Mouse (Mus musculus): ENCODE measurements around the gene Aars. TPM values are rescaled to one million over a fixed set of nuclear protein-coding genes. Genes with fewer than 3 reads are reported as not detected.
"Not testable (repeated sequence)": the region's sequence is repeated elsewhere in the genome, so short reads cannot be mapped to it uniquely, and the experiment has no call there.

Aars gene
- polyA plus RNA-seq, 1 experiment from 2014 or later = 54.5 TPM

GRCm38 (mm10) chr8:111081580-111082258, 48.8 kb downstream of the Aars start:
- H3K27ac ChIP-seq = no peak overlapping the region
- H3K4me3 ChIP-seq = no peak overlapping the region
- no peaks in the 10 kb centered on the region for H3K27me3 ChIP-seq
- H3K9ac ChIP-seq = no peak overlapping the region; the same call in 1 of the 2 replicates
- no peaks in the 10 kb centered on the region for H3K36me3 ChIP-seq
- no peaks in the 10 kb centered on the region; the same call in 1 of the 2 replicates for H3K4me1 ChIP-seq
- no peaks in the 10 kb centered on the region for H3K9me3 ChIP-seq
- no peak overlapping the region for H3K4me2 ChIP-seq (replicated peaks)
- no peak for ATAC-seq (ENCODE audit: low FRiP score, low read depth)
- 46% methylated on average over 12 of the region's 12 CpGs for WGBS

- not testable (repeated sequence) for H3K9me3 ChIP-seq; H3K36me3 ChIP-seq; H3K4me2 ChIP-seq (replicated peaks); H3K9ac ChIP-seq; H3K4me3 ChIP-seq; H3K27me3 ChIP-seq; H3K4me1 ChIP-seq; H3K27ac ChIP-seq; ATAC-seq (ENCODE audit: low FRiP score, low read depth)
- 87% methylated on average over 5 of the region's 5 CpGs for WGBS
Observed at GRCm38 (mm10) chr8:111083936-111084335, 51.0 kb downstream of the Aars start.

GRCm38 (mm10) chr8:111090126-111090525, 57.2 kb downstream of the Aars start:
- Histone ChIP-seq H3K27me3 (no peaks in the 10 kb centered on the region), H3K4me1 (no peaks in the 10 kb centered on the region), H3K4me2 (replicated peaks) (no peak overlapping the region), H3K4me3 (no peak overlapping the region), H3K9ac (no peak overlapping the region), H3K27ac (no peak overlapping the region), H3K36me3 (no peaks in the 10 kb centered on the region), H3K9me3 (no peaks in the 10 kb centered on the region)
- no peak for ATAC-seq (ENCODE audit: low FRiP score, low read depth)
- WGBS = 5% methylated on average over 2 of the region's 2 CpGs

- Histone ChIP-seq H3K9ac (no peak overlapping the region), H3K27me3 (no peaks in the 10 kb centered on the region), H3K4me2 (replicated peaks) (no peak overlapping the region), H3K36me3 (no peaks in the 10 kb centered on the region), H3K4me3 (no peak overlapping the region), H3K27ac (no peak overlapping the region), H3K9me3 (no peaks in the 10 kb centered on the region), H3K4me1 (peaks cover 7% of the 10 kb centered on the region)
- ATAC-seq (ENCODE audit: low FRiP score, low read depth) = no peak
- WGBS = 80% methylated on average over 7 of the region's 7 CpGs
Observed at GRCm38 (mm10) chr8:111091706-111092105, 58.8 kb downstream of the Aars start.

- H3K9me3 ChIP-seq; ATAC-seq (ENCODE audit: low FRiP score, low read depth); H3K36me3 ChIP-seq; H3K4me1 ChIP-seq; H3K9ac ChIP-seq; H3K4me3 ChIP-seq; H3K27ac ChIP-seq; H3K27me3 ChIP-seq; H3K4me2 ChIP-seq (replicated peaks): not testable (repeated sequence)
- WGBS = 89% methylated on average over 5 of the region's 6 CpGs
Observed at GRCm38 (mm10) chr8:111092326-111092725, 59.4 kb downstream of the Aars start, which contains the start of gene Clec18a. TSS of gene Clec18a (minus strand) at chr8:111092426.

- Histone ChIP-seq H3K4me3 (peak within 1 kb of the TSS; percentile 63), H3K4me1 (peaks cover 7% of the 10 kb centered on the region), H3K9ac (peak within 1 kb of the TSS; percentile 76), H3K9me3 (no peaks in the 10 kb centered on the region), H3K27me3 (no peaks in the 10 kb centered on the region), H3K4me2 (replicated peaks) (peak within 1 kb of the TSS; percentile 83), H3K27ac (no peak within 1 kb of the TSS; the same call in 1 of the 2 replicates), H3K36me3 (no peaks in the 10 kb centered on the region)
- 7% methylated on average over 51 of the region's 72 CpGs for WGBS
- ATAC-seq (ENCODE audit: low FRiP score, low read depth) = peak; percentile 93; the same call in 1 of the 2 replicates
Observed at GRCm38 (mm10) chr8:111093865-111094718, 61.1 kb downstream of the Aars start, which contains the start of gene Pdpr. TSS of gene Pdpr (plus strand) at chr8:111094630.

GRCm38 (mm10) chr8:111094719-111095302, 61.9 kb downstream of the Aars start:
- H3K4me1 ChIP-seq, H3K27ac ChIP-seq, H3K9me3 ChIP-seq, H3K27me3 ChIP-seq, H3K36me3 ChIP-seq: not testable (repeated sequence)
- H3K4me3 ChIP-seq = peak overlapping the region; percentile 63
- H3K4me2 ChIP-seq (replicated peaks) = peak overlapping the region; percentile 83
- 1% methylated on average over 69 of the region's 69 CpGs for WGBS
- H3K9ac ChIP-seq = peak overlapping the region; percentile 76
- ATAC-seq (ENCODE audit: low FRiP score, low read depth) = peak; percentile 45

Small RNA genes lying within 50 kb of the gene (microRNA-seq; reads per million reads assigned to microRNA genes)
- not detected for gene Gm24103
- 0.52 reads per million for gene Mir3473d

Other genes starting within 250 kb of the Aars start
- gene Il34, start 227.2 kb upstream of the Aars start, polyA plus RNA-seq (2015; fragmentation: Nextera tagmentation; extraction: Ambion mirVana) = 0.29 and 1.1 TPM in 2 replicates
- gene Cog4, start 186.5 kb upstream of the Aars start, polyA plus RNA-seq (2015; fragmentation: Nextera tagmentation; extraction: Ambion mirVana) = 80.8 and 86.4 TPM in 2 replicates
- gene Sf3b3, start 186.4 kb upstream of the Aars start, polyA plus RNA-seq (2015; fragmentation: Nextera tagmentation; extraction: Ambion mirVana) = 160 and 171 TPM in 2 replicates
- gene Fuk, start 130.7 kb upstream of the Aars start, polyA plus RNA-seq (2015; fragmentation: Nextera tagmentation; extraction: Ambion mirVana) = 14.7 and 16.1 TPM in 2 replicates
- gene St3gal2, start 113.2 kb upstream of the Aars start, polyA plus RNA-seq (2015; fragmentation: Nextera tagmentation; extraction: Ambion mirVana) = 31.7 and 34.5 TPM in 2 replicates
- 16.5 and 16.8 TPM in 2 replicates for gene Ddx19a, start 35.3 kb upstream of the Aars start, polyA plus RNA-seq (2015; fragmentation: Nextera tagmentation; extraction: Ambion mirVana)
- gene Ddx19b, start 1.4 kb upstream of the Aars start, polyA plus RNA-seq (2015; fragmentation: Nextera tagmentation; extraction: Ambion mirVana) = 4.0 and 4.1 TPM in 2 replicates
- gene Exosc6, start 23.2 kb downstream of the Aars start, polyA plus RNA-seq (2015; fragmentation: Nextera tagmentation; extraction: Ambion mirVana) = 7.4 and 9.3 TPM in 2 replicates
- not detected in 2 replicates for gene Clec18a, start 59.3 kb downstream of the Aars start, polyA plus RNA-seq (2015; fragmentation: Nextera tagmentation; extraction: Ambion mirVana)
- 11.4 and 12.8 TPM in 2 replicates for gene Pdpr, start 61.5 kb downstream of the Aars start, polyA plus RNA-seq (2015; fragmentation: Nextera tagmentation; extraction: Ambion mirVana)
- gene Glg1, start 226.1 kb downstream of the Aars start, polyA plus RNA-seq (2015; fragmentation: Nextera tagmentation; extraction: Ambion mirVana) = 81.7 and 83.1 TPM in 2 replicates

All from limb, embryonic 13.5 days (tissue).